Mouse (Mus musculus): ENCODE data around the gene Gm5741.

DNA sequence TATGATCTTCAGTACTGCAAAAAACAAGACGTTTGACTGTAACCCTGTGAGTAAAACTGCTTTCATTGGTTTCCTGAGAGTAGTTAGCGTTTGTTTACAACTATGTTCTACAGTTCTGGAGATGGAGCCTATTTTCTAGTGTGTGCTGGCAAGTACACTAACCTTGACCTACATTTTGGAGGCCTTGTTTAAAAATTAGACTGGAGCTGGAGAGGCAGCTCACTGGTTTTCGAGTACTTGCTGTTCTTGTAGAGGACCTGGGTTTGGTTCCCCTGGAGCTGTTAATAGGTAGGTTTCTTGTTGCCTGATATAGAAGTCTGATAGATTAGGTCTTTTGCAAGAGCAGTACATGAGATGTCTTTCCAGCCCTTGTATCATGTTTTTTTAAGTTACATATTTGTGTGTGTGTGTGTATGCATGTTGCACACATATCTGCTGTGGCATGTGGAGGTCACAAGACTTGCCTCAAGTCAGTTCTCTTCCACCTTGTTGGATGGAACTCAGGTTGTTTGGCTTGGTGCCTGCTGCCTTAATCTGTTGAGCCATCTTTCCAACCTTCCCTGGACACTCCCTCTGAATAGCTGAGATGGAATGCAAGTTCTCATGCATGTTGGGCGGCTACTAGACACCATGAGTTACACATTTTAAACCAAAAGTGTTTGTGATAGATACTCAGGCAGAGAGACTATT, 35.0 kb downstream of the Gm5741 start:
- no peak for TF ChIP-seq POLR2A (IDR thresholded peaks at IDR 0.05; ENCODE audit: control insufficient read depth, low read depth, low read length)
- TF ChIP-seq CTCF (IDR thresholded peaks at IDR 0.05; ENCODE audit: control insufficient read depth, insufficient read depth, insufficient replicate concordance, low read depth, low read length) = no peak
